Mouse (Mus musculus): ENCODE data around the gene Vasp. TPM values are rescaled to one million over a fixed set of nuclear protein-coding genes. Genes with fewer than 3 reads are reported as not detected.

The Vasp gene
- polyA plus RNA-seq (2012; fragmentation: generic; extraction: Trizol) = 145 TPM
- long read RNA-seq, experiment 1, partial matches to known transcripts = 10 of 15 reads
- long read RNA-seq, experiment 1, other reads (novel, unspliced or antisense) = 2 of 15 reads
- long read RNA-seq, experiment 2, transcript Vasp-201 (13 exons, 2,215 nt) = major isoform, 86 of 119 reads
- long read RNA-seq, experiment 2, partial matches to known transcripts = 2 of 119 reads
- long read RNA-seq, experiment 2, other reads (novel, unspliced or antisense) = 31 of 119 reads

GRCm38 (mm10) chr7:19271238-19272172 lies at the start of gene Vasp:
Gene Vasp, minus strand, starts transcription at chr7:19271817.
- Histone ChIP-seq H3ac (ENCODE audit: control insufficient read depth, insufficient read length, low read depth) (peak within 1 kb of the TSS; percentile 89), H3K36me3 (ENCODE audit: control insufficient read depth, insufficient read depth) (peaks cover 10% of the 10 kb centered on the region), H3K4me3 (ENCODE audit: insufficient read depth, poor library complexity, severe bottlenecking) (peak within 1 kb of the TSS; percentile 74), H3K79me3 (ENCODE audit: low read depth) (peaks cover 36% of the 10 kb centered on the region), H3K27me3 (ENCODE audit: control insufficient read depth, insufficient read depth, insufficient read length) (no peaks in the 10 kb centered on the region), H3K79me2 (ENCODE audit: control insufficient read depth, insufficient read depth) (peaks cover 51% of the 10 kb centered on the region)
- TF ChIP-seq CEBPB (IDR thresholded peaks at IDR 0.05; ENCODE audit: low read depth) (no peak), MYOG (IDR thresholded peaks at IDR 0.05; ENCODE audit: control insufficient read depth, extremely low read depth, insufficient read length) (no peak), MAX (IDR thresholded peaks at IDR 0.05) (no peak), USF1 (IDR thresholded peaks at IDR 0.05; ENCODE audit: low read depth) (no peak), FOSL1 (IDR thresholded peaks at IDR 0.05; ENCODE audit: insufficient read depth, low read length, poor library complexity, severe bottlenecking) (no peak), MYOD1 (IDR thresholded peaks at IDR 0.05; ENCODE audit: control insufficient read depth, insufficient read length, low read depth) (no peak), CTCF (IDR thresholded peaks at IDR 0.05; ENCODE audit: control insufficient read depth, insufficient read depth, insufficient read length) (no peak)

DNA sequence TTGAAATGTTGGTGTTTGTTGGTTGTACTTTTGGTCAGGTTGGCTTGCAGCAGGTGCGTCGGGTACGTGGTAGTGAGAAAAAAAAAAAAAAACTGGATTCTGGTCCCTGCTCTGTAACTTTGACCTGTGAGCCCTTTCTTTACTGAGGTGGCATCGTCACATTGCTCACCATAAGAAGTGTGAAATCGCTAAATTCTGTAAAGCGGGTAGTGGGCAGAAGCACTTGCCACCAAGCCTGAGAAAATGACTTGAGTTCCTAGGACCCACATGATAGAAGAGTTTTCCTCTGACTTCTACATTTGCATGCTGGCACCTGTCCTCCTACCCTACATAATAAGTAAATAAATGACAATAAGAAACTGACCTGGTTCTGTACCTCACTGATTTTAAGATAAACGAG lies 49.0 kb upstream of the Vasp start:
- Histone ChIP-seq H3K4me3 (ENCODE audit: insufficient read depth, poor library complexity, severe bottlenecking) (no peak overlapping the region), H3ac (ENCODE audit: control insufficient read depth, insufficient read length, low read depth) (no peak overlapping the region), H3K79me2 (ENCODE audit: control insufficient read depth, insufficient read depth) (no peaks in the 10 kb centered on the region), H3K36me3 (ENCODE audit: control insufficient read depth, insufficient read depth) (no peaks in the 10 kb centered on the region), H3K79me3 (ENCODE audit: low read depth) (no peaks in the 10 kb centered on the region), H3K27me3 (ENCODE audit: control insufficient read depth, insufficient read depth, insufficient read length) (no peaks in the 10 kb centered on the region)
- TF ChIP-seq MYOG (IDR thresholded peaks at IDR 0.05; ENCODE audit: control insufficient read depth, extremely low read depth, insufficient read length) (no peak), USF1 (IDR thresholded peaks at IDR 0.05; ENCODE audit: low read depth) (no peak), CTCF (IDR thresholded peaks at IDR 0.05; ENCODE audit: control insufficient read depth, insufficient read depth, insufficient read length) (no peak), MYOD1 (IDR thresholded peaks at IDR 0.05; ENCODE audit: control insufficient read depth, insufficient read length, low read depth) (no peak), MAX (IDR thresholded peaks at IDR 0.05) (no peak), CEBPB (IDR thresholded peaks at IDR 0.05; ENCODE audit: low read depth) (no peak), FOSL1 (IDR thresholded peaks at IDR 0.05; ENCODE audit: insufficient read depth, low read length, poor library complexity, severe bottlenecking) (no peak)

GRCm38 (mm10) chr7:19319906-19320305 lies 48.3 kb upstream of the Vasp start:
- Histone ChIP-seq H3K27me3 (ENCODE audit: control insufficient read depth, insufficient read depth, insufficient read length) (no peaks in the 10 kb centered on the region), H3K79me3 (ENCODE audit: low read depth) (no peaks in the 10 kb centered on the region), H3ac (ENCODE audit: control insufficient read depth, insufficient read length, low read depth) (peak overlapping the region; percentile 31), H3K36me3 (ENCODE audit: control insufficient read depth, insufficient read depth) (no peaks in the 10 kb centered on the region), H3K4me3 (ENCODE audit: insufficient read depth, poor library complexity, severe bottlenecking) (peak overlapping the region; percentile 21), H3K79me2 (ENCODE audit: control insufficient read depth, insufficient read depth) (no peaks in the 10 kb centered on the region)
- TF ChIP-seq MYOD1 (IDR thresholded peaks at IDR 0.05; ENCODE audit: control insufficient read depth, insufficient read length, low read depth) (no peak), USF1 (IDR thresholded peaks at IDR 0.05; ENCODE audit: low read depth) (no peak), FOSL1 (IDR thresholded peaks at IDR 0.05; ENCODE audit: insufficient read depth, low read length, poor library complexity, severe bottlenecking) (no peak)

DNA sequence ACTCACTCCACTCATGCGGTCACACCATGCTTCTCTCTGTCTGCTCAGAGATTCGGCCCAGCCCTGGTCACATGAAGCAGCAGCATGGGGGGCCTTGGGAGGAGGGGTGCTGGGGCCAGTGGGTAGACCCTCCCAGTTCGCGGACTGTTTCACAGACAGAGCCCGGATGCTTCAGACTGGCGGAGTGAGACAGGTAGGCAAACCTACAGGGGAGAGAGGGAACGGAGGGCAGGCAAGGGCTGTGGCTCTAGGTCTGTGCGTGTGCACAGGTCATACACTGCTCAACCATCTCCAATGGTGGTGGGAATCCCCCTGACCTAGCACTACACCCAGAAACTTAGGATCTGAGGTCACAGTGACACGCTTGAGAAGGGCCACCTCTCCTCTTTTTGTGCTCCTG lies 47.8 kb upstream of the Vasp start:
- no peaks in the 10 kb centered on the region for H3K79me3 ChIP-seq (ENCODE audit: low read depth)
- no peaks in the 10 kb centered on the region for H3K79me2 ChIP-seq (ENCODE audit: control insufficient read depth, insufficient read depth)
- H3K27me3 ChIP-seq (ENCODE audit: control insufficient read depth, insufficient read depth, insufficient read length) = no peaks in the 10 kb centered on the region
- H3K36me3 ChIP-seq (ENCODE audit: control insufficient read depth, insufficient read depth) = no peaks in the 10 kb centered on the region
- peak overlapping the region; percentile 21 for H3K4me3 ChIP-seq (ENCODE audit: insufficient read depth, poor library complexity, severe bottlenecking)
- H3ac ChIP-seq (ENCODE audit: control insufficient read depth, insufficient read length, low read depth) = peak overlapping the region; percentile 31
- TF ChIP-seq FOSL1 (IDR thresholded peaks at IDR 0.05; ENCODE audit: insufficient read depth, low read length, poor library complexity, severe bottlenecking) (no peak), MYOD1 (IDR thresholded peaks at IDR 0.05; ENCODE audit: control insufficient read depth, insufficient read length, low read depth) (no peak), MYOG (IDR thresholded peaks at IDR 0.05; ENCODE audit: control insufficient read depth, extremely low read depth, insufficient read length) (no peak), USF1 (IDR thresholded peaks at IDR 0.05; ENCODE audit: low read depth) (no peak), CEBPB (IDR thresholded peaks at IDR 0.05; ENCODE audit: low read depth) (no peak), CTCF (IDR thresholded peaks at IDR 0.05; ENCODE audit: control insufficient read depth, insufficient read depth, insufficient read length) (no peak), MAX (IDR thresholded peaks at IDR 0.05) (no peak)

- H3K36me3 ChIP-seq (ENCODE audit: control insufficient read depth, insufficient read depth) = no peaks in the 10 kb centered on the region
- no peak overlapping the region for H3K4me3 ChIP-seq (ENCODE audit: insufficient read depth, poor library complexity, severe bottlenecking)
- no peaks in the 10 kb centered on the region for H3K27me3 ChIP-seq (ENCODE audit: control insufficient read depth, insufficient read depth, insufficient read length)
- H3ac ChIP-seq (ENCODE audit: control insufficient read depth, insufficient read length, low read depth) = no peak overlapping the region
- H3K79me2 ChIP-seq (ENCODE audit: control insufficient read depth, insufficient read depth) = no peaks in the 10 kb centered on the region
- TF ChIP-seq FOSL1 (IDR thresholded peaks at IDR 0.05; ENCODE audit: insufficient read depth, low read length, poor library complexity, severe bottlenecking) (no peak), MYOD1 (IDR thresholded peaks at IDR 0.05; ENCODE audit: control insufficient read depth, insufficient read length, low read depth) (no peak), CEBPB (IDR thresholded peaks at IDR 0.05; ENCODE audit: low read depth) (no peak), CTCF (IDR thresholded peaks at IDR 0.05; ENCODE audit: control insufficient read depth, insufficient read depth, insufficient read length) (no peak), MAX (IDR thresholded peaks at IDR 0.05) (no peak), MYOG (IDR thresholded peaks at IDR 0.05; ENCODE audit: control insufficient read depth, extremely low read depth, insufficient read length) (no peak), USF1 (IDR thresholded peaks at IDR 0.05; ENCODE audit: low read depth) (no peak)
- no peaks in the 10 kb centered on the region for H3K79me3 ChIP-seq (ENCODE audit: low read depth)
Measured at GRCm38 (mm10) chr7:19318676-19319075, 47.1 kb upstream of the Vasp start.

Data from C2C12 (cell line).